Mouse (Mus musculus): ENCODE measurements at regions not wholly inside any gene's neighbourhood (a gene's known extent, or its start where the extent isn't known, plus 50 kb on each side); places are given as distances from the start of the nearest gene placed in this dataset.

- Histone ChIP-seq H3K4me1 (ENCODE audit: control insufficient read depth, insufficient read depth, low read length) (no peaks in the 10 kb centered on the region), H3K4me3 (ENCODE audit: low read length) (no peak overlapping the region), H3K27ac (ENCODE audit: low read depth, low read length) (no peak overlapping the region), H3K9me3 (ENCODE audit: control insufficient read depth, low read length) (no peaks in the 10 kb centered on the region), H3K4me2 (replicated peaks; ENCODE audit: low read depth, low read length) (no peak overlapping the region), H3K9ac (ENCODE audit: low read depth, low read length) (no peak overlapping the region), H3K36me3 (ENCODE audit: control insufficient read depth, insufficient read depth, low read length) (no peaks in the 10 kb centered on the region), H3K27me3 (ENCODE audit: control insufficient read depth, insufficient read depth, low read length) (no peaks in the 10 kb centered on the region)
- no peak for ATAC-seq (ENCODE audit: low FRiP score, low TSS enrichment)
- WGBS: 79% methylated on average over 3 of the region's 3 CpGs
Measured at GRCm38 (mm10) chr17:79523230-79523629, 88.4 kb upstream of the Rmdn2 start.

GRCm38 (mm10) chr17:79527391-79527790, 84.3 kb upstream of the Rmdn2 start:
- no peak overlapping the region for H3K4me2 ChIP-seq (replicated peaks; ENCODE audit: low read depth, low read length)
- no peaks in the 10 kb centered on the region for H3K4me1 ChIP-seq (ENCODE audit: control insufficient read depth, insufficient read depth, low read length)
- no peaks in the 10 kb centered on the region for H3K27me3 ChIP-seq (ENCODE audit: control insufficient read depth, insufficient read depth, low read length)
- H3K27ac ChIP-seq (ENCODE audit: low read depth, low read length): no peak overlapping the region
- H3K9me3 ChIP-seq (ENCODE audit: control insufficient read depth, low read length): no peaks in the 10 kb centered on the region
- H3K4me3 ChIP-seq (ENCODE audit: low read length): no peak overlapping the region
- WGBS: 83% methylated on average over 3 of the region's 3 CpGs
- H3K9ac ChIP-seq (ENCODE audit: low read depth, low read length): no peak overlapping the region
- ATAC-seq (ENCODE audit: low FRiP score, low TSS enrichment): no peak
- H3K36me3 ChIP-seq (ENCODE audit: control insufficient read depth, insufficient read depth, low read length): no peaks in the 10 kb centered on the region

- ATAC-seq (ENCODE audit: low FRiP score, low TSS enrichment): no peak
- H3K27me3 ChIP-seq (ENCODE audit: control insufficient read depth, insufficient read depth, low read length): no peaks in the 10 kb centered on the region
- no peaks in the 10 kb centered on the region for H3K4me1 ChIP-seq (ENCODE audit: control insufficient read depth, insufficient read depth, low read length)
- H3K9ac ChIP-seq (ENCODE audit: low read depth, low read length): no peak overlapping the region
- H3K4me3 ChIP-seq (ENCODE audit: low read length): no peak overlapping the region
- H3K36me3 ChIP-seq (ENCODE audit: control insufficient read depth, insufficient read depth, low read length): no peaks in the 10 kb centered on the region
- H3K9me3 ChIP-seq (ENCODE audit: control insufficient read depth, low read length): no peaks in the 10 kb centered on the region
- 64% methylated on average over 4 of the region's 4 CpGs for WGBS
- H3K27ac ChIP-seq (ENCODE audit: low read depth, low read length): no peak overlapping the region
- H3K4me2 ChIP-seq (replicated peaks; ENCODE audit: low read depth, low read length): no peak overlapping the region
Measured at GRCm38 (mm10) chr17:79536549-79536948, 75.1 kb upstream of the Rmdn2 start.

- ATAC-seq (ENCODE audit: low FRiP score, low TSS enrichment): no peak
- Histone ChIP-seq H3K4me3 (ENCODE audit: low read length) (no peak overlapping the region), H3K9me3 (ENCODE audit: control insufficient read depth, low read length) (no peaks in the 10 kb centered on the region), H3K27ac (ENCODE audit: low read depth, low read length) (no peak overlapping the region), H3K36me3 (ENCODE audit: control insufficient read depth, insufficient read depth, low read length) (no peaks in the 10 kb centered on the region), H3K27me3 (ENCODE audit: control insufficient read depth, insufficient read depth, low read length) (no peaks in the 10 kb centered on the region), H3K9ac (ENCODE audit: low read depth, low read length) (no peak overlapping the region), H3K4me1 (ENCODE audit: control insufficient read depth, insufficient read depth, low read length) (no peaks in the 10 kb centered on the region), H3K4me2 (replicated peaks; ENCODE audit: low read depth, low read length) (no peak overlapping the region)
- 69% methylated on average over 4 of the region's 4 CpGs for WGBS
Measured at GRCm38 (mm10) chr17:79538789-79539188, 72.9 kb upstream of the Rmdn2 start.

DNA sequence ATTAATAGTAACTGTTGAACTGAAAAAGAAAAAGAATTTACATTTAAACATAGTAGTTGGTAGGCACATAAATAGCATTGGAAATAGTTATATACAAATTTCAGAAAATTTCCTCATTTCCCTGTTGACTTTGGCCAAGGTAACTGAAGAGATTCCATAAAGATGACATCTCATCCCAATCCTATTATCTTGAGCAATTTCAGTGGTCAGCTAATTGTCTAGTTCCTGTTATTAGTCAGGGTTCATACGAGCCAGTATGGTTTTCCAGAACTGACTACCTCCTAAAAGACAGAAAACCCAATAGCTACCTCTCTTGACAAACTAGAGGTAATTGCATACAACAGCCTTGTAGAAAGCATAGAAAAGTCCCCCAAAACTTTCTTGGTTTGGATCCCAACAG, 71.6 kb upstream of the Rmdn2 start:
- WGBS: 80% methylated on average over 1 of the region's 1 CpGs
- no peaks in the 10 kb centered on the region for H3K9me3 ChIP-seq (ENCODE audit: control insufficient read depth, low read length)

DNA sequence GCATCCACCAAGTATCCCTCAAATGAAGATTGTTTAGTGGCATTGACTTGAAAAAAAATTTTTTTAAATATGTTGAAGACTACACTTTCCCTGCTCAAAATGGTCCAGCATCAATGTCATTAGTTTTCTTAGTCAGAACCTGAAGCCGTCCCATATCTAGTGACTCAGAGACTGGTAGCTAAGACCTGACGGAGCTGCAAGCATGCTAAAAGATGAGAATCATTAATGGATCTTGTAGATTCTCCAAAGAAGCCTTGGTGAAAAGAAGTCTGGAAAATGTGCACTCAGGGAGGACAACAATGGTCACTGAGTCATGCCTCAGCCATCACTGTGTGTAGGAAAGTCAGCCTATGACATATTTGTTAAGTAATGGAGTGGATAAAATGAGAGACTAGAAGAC, 71.2 kb upstream of the Rmdn2 start:
- Histone ChIP-seq H3K9me3 (ENCODE audit: control insufficient read depth, low read length) (no peaks in the 10 kb centered on the region), H3K4me2 (replicated peaks; ENCODE audit: low read depth, low read length) (no peak overlapping the region), H3K36me3 (ENCODE audit: control insufficient read depth, insufficient read depth, low read length) (no peaks in the 10 kb centered on the region), H3K4me1 (ENCODE audit: control insufficient read depth, insufficient read depth, low read length) (no peaks in the 10 kb centered on the region), H3K27me3 (ENCODE audit: control insufficient read depth, insufficient read depth, low read length) (no peaks in the 10 kb centered on the region), H3K27ac (ENCODE audit: low read depth, low read length) (no peak overlapping the region), H3K9ac (ENCODE audit: low read depth, low read length) (no peak overlapping the region), H3K4me3 (ENCODE audit: low read length) (no peak overlapping the region)
- no peak for ATAC-seq (ENCODE audit: low FRiP score, low TSS enrichment)
- WGBS: 86% methylated on average over 2 of the region's 2 CpGs

More for the DNA sequence above, 71.6 kb upstream of the Rmdn2 start:
- Histone ChIP-seq H3K36me3 (ENCODE audit: control insufficient read depth, insufficient read depth, low read length) (no peaks in the 10 kb centered on the region), H3K4me2 (replicated peaks; ENCODE audit: low read depth, low read length) (no peak overlapping the region), H3K27me3 (ENCODE audit: control insufficient read depth, insufficient read depth, low read length) (no peaks in the 10 kb centered on the region), H3K9ac (ENCODE audit: low read depth, low read length) (no peak overlapping the region), H3K27ac (ENCODE audit: low read depth, low read length) (no peak overlapping the region), H3K4me3 (ENCODE audit: low read length) (no peak overlapping the region), H3K4me1 (ENCODE audit: control insufficient read depth, insufficient read depth, low read length) (no peaks in the 10 kb centered on the region)
- no peak for ATAC-seq (ENCODE audit: low FRiP score, low TSS enrichment)

DNA sequence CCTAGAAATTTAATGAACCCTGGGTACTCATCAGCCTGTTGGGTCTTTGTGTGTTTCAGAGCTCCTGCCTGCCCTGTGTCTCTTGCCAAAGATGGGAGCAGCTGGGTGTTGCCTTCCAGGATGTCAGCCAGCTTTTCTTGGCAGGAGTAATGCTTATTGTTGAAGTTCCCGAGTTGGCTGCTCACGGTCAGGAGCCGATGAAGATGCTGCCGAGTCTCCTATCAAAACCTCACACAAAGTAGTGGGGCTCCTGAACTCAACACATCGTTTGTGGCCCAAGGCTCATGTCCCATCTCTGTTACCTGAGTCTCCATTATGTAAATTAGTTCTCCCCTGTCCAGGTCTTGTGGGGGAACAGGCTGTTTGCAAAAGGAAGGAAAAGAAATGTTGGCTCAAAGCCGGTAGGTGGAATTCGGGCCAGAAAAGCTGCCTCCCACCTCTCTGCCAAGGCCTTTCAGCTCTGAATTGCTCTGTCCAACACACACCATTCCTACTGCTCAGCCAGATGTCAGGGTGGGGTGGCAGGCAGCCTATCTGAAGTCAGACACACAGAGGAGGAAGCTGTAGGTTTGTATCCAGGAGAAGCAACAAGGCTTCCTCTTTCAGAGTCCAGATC, 67.6 kb upstream of the Rmdn2 start:
- H3K4me3 ChIP-seq (ENCODE audit: low read length): no peak overlapping the region
- no peaks in the 10 kb centered on the region for H3K9me3 ChIP-seq (ENCODE audit: control insufficient read depth, low read length)
- no peak overlapping the region for H3K9ac ChIP-seq (ENCODE audit: low read depth, low read length)
- H3K4me2 ChIP-seq (replicated peaks; ENCODE audit: low read depth, low read length): no peak overlapping the region
- no peak for ATAC-seq (ENCODE audit: low FRiP score, low TSS enrichment)
- no peaks in the 10 kb centered on the region for H3K27me3 ChIP-seq (ENCODE audit: control insufficient read depth, insufficient read depth, low read length)
- H3K4me1 ChIP-seq (ENCODE audit: control insufficient read depth, insufficient read depth, low read length): no peaks in the 10 kb centered on the region
- H3K36me3 ChIP-seq (ENCODE audit: control insufficient read depth, insufficient read depth, low read length): no peaks in the 10 kb centered on the region
- 69% methylated on average over 7 of the region's 7 CpGs for WGBS
- no peak overlapping the region for H3K27ac ChIP-seq (ENCODE audit: low read depth, low read length)

DNA sequence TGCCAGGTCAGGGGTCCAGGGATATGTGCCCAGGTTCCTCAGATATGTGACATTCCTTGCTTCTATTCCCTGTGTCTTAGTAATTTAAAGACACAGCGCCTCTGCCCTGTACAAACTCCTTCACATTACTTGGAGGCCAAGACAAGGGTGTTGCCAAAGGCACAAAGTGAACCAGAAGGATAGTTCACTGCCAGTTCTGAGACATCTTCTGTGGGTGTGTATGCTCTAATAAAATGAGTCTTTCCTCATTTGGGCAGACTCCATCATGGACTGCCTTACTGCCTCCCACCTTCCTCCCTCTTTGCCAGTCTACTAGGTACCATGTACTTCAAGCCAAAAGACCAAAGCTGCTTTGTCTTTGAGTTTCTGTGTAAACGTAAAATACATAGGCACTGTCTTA, 65.8 kb upstream of the Rmdn2 start:
- 92% methylated on average over 2 of the region's 2 CpGs for WGBS
- Histone ChIP-seq H3K4me1 (ENCODE audit: control insufficient read depth, insufficient read depth, low read length) (no peaks in the 10 kb centered on the region), H3K9ac (ENCODE audit: low read depth, low read length) (no peak overlapping the region), H3K27ac (ENCODE audit: low read depth, low read length) (no peak overlapping the region), H3K27me3 (ENCODE audit: control insufficient read depth, insufficient read depth, low read length) (no peaks in the 10 kb centered on the region), H3K9me3 (ENCODE audit: control insufficient read depth, low read length) (no peaks in the 10 kb centered on the region), H3K36me3 (ENCODE audit: control insufficient read depth, insufficient read depth, low read length) (no peaks in the 10 kb centered on the region), H3K4me3 (ENCODE audit: low read length) (no peak overlapping the region), H3K4me2 (replicated peaks; ENCODE audit: low read depth, low read length) (no peak overlapping the region)
- ATAC-seq (ENCODE audit: low FRiP score, low TSS enrichment): no peak

DNA sequence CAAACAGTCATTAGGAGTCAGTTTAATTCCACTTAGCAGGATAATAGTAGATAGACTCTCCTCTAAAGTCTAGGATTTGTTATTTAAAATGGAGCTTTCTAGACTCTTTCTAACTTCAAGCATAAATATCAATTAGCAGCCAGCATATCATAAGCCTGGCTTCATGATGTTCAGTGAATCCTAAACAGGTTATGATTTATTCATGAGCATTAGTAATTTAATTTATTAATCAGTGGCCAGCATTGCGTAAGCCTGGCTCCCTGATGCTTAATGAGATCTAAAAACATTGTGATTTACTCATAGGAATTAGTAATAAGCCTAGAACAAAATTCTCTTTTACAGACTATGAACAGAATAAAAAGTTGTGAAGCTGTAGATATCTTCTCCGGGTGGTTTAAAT, 64.6 kb upstream of the Rmdn2 start:
- no peak overlapping the region for H3K4me2 ChIP-seq (replicated peaks; ENCODE audit: low read depth, low read length)
- 95% methylated on average over 2 of the region's 2 CpGs for WGBS
- ATAC-seq (ENCODE audit: low FRiP score, low TSS enrichment): no peak
- H3K9me3 ChIP-seq (ENCODE audit: control insufficient read depth, low read length): no peaks in the 10 kb centered on the region
- no peak overlapping the region for H3K27ac ChIP-seq (ENCODE audit: low read depth, low read length)
- no peaks in the 10 kb centered on the region for H3K36me3 ChIP-seq (ENCODE audit: control insufficient read depth, insufficient read depth, low read length)
- no peak overlapping the region for H3K4me3 ChIP-seq (ENCODE audit: low read length)
- no peak overlapping the region for H3K9ac ChIP-seq (ENCODE audit: low read depth, low read length)
- H3K4me1 ChIP-seq (ENCODE audit: control insufficient read depth, insufficient read depth, low read length): no peaks in the 10 kb centered on the region
- no peaks in the 10 kb centered on the region for H3K27me3 ChIP-seq (ENCODE audit: control insufficient read depth, insufficient read depth, low read length)
